Mouse (Mus musculus) kidney, embryonic 16.5 days (tissue): ENCODE data around the gene Ahsa1. TPM values are rescaled to one million over a fixed set of nuclear protein-coding genes. Genes with fewer than 3 reads are reported as not detected.
A peak's percentile ranks its signal among the peaks of the same experiment; 100 is the strongest.

Experiments
- ATAC-seq: fragments of 200-750 bp; cut with Nextera tagmentation; 2 replicates; pipeline ENCODE4 v1.8.0; 2017; ENCODE audit warnings: moderate TSS enrichment; ENCODE audit not compliant: low FRiP score, low TSS enrichment
- H3K27ac ChIP-seq: fragments of 300-500 bp; sonication (generic); 2 replicates; pipeline ENCODE4 v1.5.1; 2014; ENCODE audit warnings: low read length
- H3K27me3 ChIP-seq: fragments of 300-500 bp; sonication (generic); 2 replicates; pipeline ENCODE4 v1.6.1; 2014; ENCODE audit warnings: low read length, control low read depth, mixed read lengths; ENCODE audit not compliant: insufficient read depth
- H3K36me3 ChIP-seq: fragments of 300-500 bp; sonication (generic); 2 replicates; pipeline ENCODE4 v1.6.1; 2014; ENCODE audit warnings: low read length, control low read depth, mixed read lengths; ENCODE audit not compliant: insufficient read depth
- H3K4me1 ChIP-seq: fragments of 300-500 bp; sonication (generic); 2 replicates; pipeline ENCODE4 v1.6.1; 2014; ENCODE audit warnings: low read length, control low read depth, mixed read lengths; ENCODE audit not compliant: insufficient read depth
- H3K4me2 ChIP-seq: fragments of 300-500 bp; sonication (generic); replicated peaks from 2 replicates; pipeline ENCODE4 v1.6.1; 2014; ENCODE audit warnings: low read depth, low read length
- H3K4me3 ChIP-seq: fragments of 300-500 bp; sonication (generic); 2 replicates; pipeline ENCODE4 v1.5.1; 2014; ENCODE audit warnings: mild to moderate bottlenecking, low read length
- H3K9ac ChIP-seq: fragments of 300-500 bp; sonication (generic); replicated peaks from 2 replicates; pipeline ENCODE4 v1.6.1; 2014; ENCODE audit warnings: low read length
- H3K9me3 ChIP-seq: fragments of 300-500 bp; sonication (generic); 2 replicates; pipeline ENCODE4 v1.6.1; 2016; ENCODE audit warnings: low read length, control low read depth
- WGBS: fragments of 180-500 bp; shearing (Covaris S2); extraction: QIAGEN DNeasy Blood & Tissue Kit; methylation state at CpG from one replicate; pipeline ENCODE4 v1.1.7; 2014; 5-methylcytosine and 5-hydroxymethylcytosine counted together
- polyA plus RNA-seq: library from polyadenylated mRNA; unstranded; fragments of >200 nt; fragmentation: Nextera tagmentation; extraction: Ambion mirVana; gene quantifications from 2 replicates; pipeline ENCODE4 v1.2.1, GENCODE M21; 2015

Gene Ahsa1
- polyA plus RNA-seq, 1 experiment from 2014 or later: 246 TPM

GRCm38 (mm10) chr12:87279350-87279749 is 13.1 kb downstream of the Ahsa1 start:
- H3K9me3 ChIP-seq: no peaks in the 10 kb centered on the region
- ATAC-seq: peak; percentile 26; the same call in 1 of the 2 replicates

GRCm38 (mm10) chr12:87279879-87280278 is 13.6 kb downstream of the Ahsa1 start:
- Histone ChIP-seq H3K27ac (no peak overlapping the region), H3K4me1 (peaks cover 19% of the 10 kb centered on the region), H3K36me3 (peaks cover 14% of the 10 kb centered on the region; the same call in 1 of the 2 replicates), H3K27me3 (no peaks in the 10 kb centered on the region), H3K4me3 (no peak overlapping the region), H3K4me2 (no peak overlapping the region), H3K9me3 (no peaks in the 10 kb centered on the region), H3K9ac (no peak overlapping the region)
- 51% methylated on average over 14 of the region's 14 CpGs for WGBS
- ATAC-seq: peak; percentile 32; the same call in 1 of the 2 replicates

More at GRCm38 (mm10) chr12:87279350-87279749, 13.1 kb downstream of the Ahsa1 start:
- peaks cover 20% of the 10 kb centered on the region for H3K36me3 ChIP-seq
- no peaks in the 10 kb centered on the region for H3K27me3 ChIP-seq
- H3K9ac ChIP-seq: no peak overlapping the region
- no peak overlapping the region for H3K4me3 ChIP-seq
- 24% methylated on average over 3 of the region's 3 CpGs for WGBS
- H3K4me2 ChIP-seq: no peak overlapping the region
- no peak overlapping the region for H3K27ac ChIP-seq
- peaks cover 19% of the 10 kb centered on the region for H3K4me1 ChIP-seq

- WGBS: 76% methylated on average over 1 of the region's 1 CpGs
- H3K4me1 ChIP-seq: peaks cover 19% of the 10 kb centered on the region
- no peak overlapping the region for H3K4me2 ChIP-seq
- H3K9ac ChIP-seq: no peak overlapping the region
- no peaks in the 10 kb centered on the region for H3K9me3 ChIP-seq
- no peak for ATAC-seq
- no peak overlapping the region for H3K4me3 ChIP-seq
- no peaks in the 10 kb centered on the region for H3K27me3 ChIP-seq
- no peak overlapping the region for H3K27ac ChIP-seq
- H3K36me3 ChIP-seq: 0 out of 2 replicates have a peak, but pooled peaks cover under 1% of the 10 kb centered on the region
These were observed 15.5 kb downstream of the Ahsa1 start for GRCm38 (mm10) chr12:87281766-87282165.

- H3K36me3 ChIP-seq: no peaks in the 10 kb centered on the region
- peaks cover 19% of the 10 kb centered on the region for H3K4me1 ChIP-seq
- no peak for ATAC-seq
- no peaks in the 10 kb centered on the region for H3K27me3 ChIP-seq
- H3K9me3 ChIP-seq: 0 out of 2 replicates have a peak, but pooled peaks cover 2% of the 10 kb centered on the region
- H3K4me2 ChIP-seq: no peak overlapping the region
- 97% methylated on average over 4 of the region's 4 CpGs for WGBS
- H3K4me3 ChIP-seq: no peak overlapping the region
- H3K27ac ChIP-seq: no peak overlapping the region
- H3K9ac ChIP-seq: no peak overlapping the region
These were observed 16.5 kb downstream of the Ahsa1 start for GRCm38 (mm10) chr12:87282743-87283142.

GRCm38 (mm10) chr12:87283706-87284105 is 17.4 kb downstream of the Ahsa1 start:
- no peak overlapping the region for H3K9ac ChIP-seq
- ATAC-seq: no peak
- H3K27me3 ChIP-seq: no peaks in the 10 kb centered on the region
- no peak overlapping the region for H3K27ac ChIP-seq
- peaks cover 6% of the 10 kb centered on the region; the same call in 1 of the 2 replicates for H3K9me3 ChIP-seq
- no peak overlapping the region for H3K4me2 ChIP-seq
- H3K4me1 ChIP-seq: peaks cover 12% of the 10 kb centered on the region
- H3K4me3 ChIP-seq: no peak overlapping the region
- H3K36me3 ChIP-seq: no peaks in the 10 kb centered on the region
- WGBS: 73% methylated on average over 7 of the region's 7 CpGs

- Histone ChIP-seq H3K27ac (no peak overlapping the region), H3K36me3 (no peaks in the 10 kb centered on the region)
These were observed 18.0 kb downstream of the Ahsa1 start for GRCm38 (mm10) chr12:87284268-87284667.

GRCm38 (mm10) chr12:87284726-87285125 is 18.4 kb downstream of the Ahsa1 start:
- H3K9me3 ChIP-seq: peaks cover 6% of the 10 kb centered on the region; the same call in 1 of the 2 replicates
- no peak overlapping the region for H3K4me3 ChIP-seq
- WGBS: 86% methylated on average over 5 of the region's 5 CpGs
- peaks cover 3% of the 10 kb centered on the region for H3K4me1 ChIP-seq
- no peaks in the 10 kb centered on the region for H3K27me3 ChIP-seq
- ATAC-seq: no peak
- H3K4me2 ChIP-seq: no peak overlapping the region
- no peak overlapping the region for H3K9ac ChIP-seq
- no peaks in the 10 kb centered on the region for H3K36me3 ChIP-seq
- no peak overlapping the region for H3K27ac ChIP-seq

More at GRCm38 (mm10) chr12:87284268-87284667, 18.0 kb downstream of the Ahsa1 start:
- no peaks in the 10 kb centered on the region for H3K27me3 ChIP-seq
- no peak for ATAC-seq
- no peak overlapping the region for H3K9ac ChIP-seq
- no peak overlapping the region for H3K4me2 ChIP-seq
- H3K4me1 ChIP-seq: peaks cover 8% of the 10 kb centered on the region
- WGBS: 84% methylated on average over 4 of the region's 4 CpGs
- no peak overlapping the region for H3K4me3 ChIP-seq
- peaks cover 6% of the 10 kb centered on the region; the same call in 1 of the 2 replicates for H3K9me3 ChIP-seq

GRCm38 (mm10) chr12:87289100-87289499 is 22.8 kb downstream of the Ahsa1 start:
- Histone ChIP-seq H3K36me3 (no peaks in the 10 kb centered on the region), H3K9ac (no peak overlapping the region), H3K4me3 (no peak overlapping the region), H3K4me2 (no peak overlapping the region), H3K27me3 (no peaks in the 10 kb centered on the region), H3K9me3 (peaks cover 6% of the 10 kb centered on the region; the same call in 1 of the 2 replicates), H3K4me1 (no peaks in the 10 kb centered on the region), H3K27ac (no peak overlapping the region)
- ATAC-seq: no peak
- 92% methylated on average over 5 of the region's 5 CpGs for WGBS

- no peaks in the 10 kb centered on the region for H3K36me3 ChIP-seq
- no peak overlapping the region for H3K27ac ChIP-seq
- whole genome bisulfite sequencing: 67% methylated on average over 6 of the region's 6 CpGs
- peaks cover 5% of the 10 kb centered on the region for H3K27me3 ChIP-seq
- no peak overlapping the region for H3K4me2 ChIP-seq
- no peaks in the 10 kb centered on the region for H3K4me1 ChIP-seq
- ATAC-seq: 0 out of 2 replicates have a peak, but pooled peaks have one; percentile 31
- no peaks in the 10 kb centered on the region for H3K9me3 ChIP-seq
- H3K9ac ChIP-seq: no peak overlapping the region
- no peak overlapping the region for H3K4me3 ChIP-seq
These were observed 27.7 kb downstream of the Ahsa1 start for GRCm38 (mm10) chr12:87293934-87294333.

- Histone ChIP-seq H3K4me1 (peaks cover 9% of the 10 kb centered on the region; the same call in 1 of the 2 replicates), H3K9me3 (no peaks in the 10 kb centered on the region), H3K27me3 (peaks cover 17% of the 10 kb centered on the region), H3K4me2 (peak overlapping the region; percentile 91), H3K27ac (no peak overlapping the region), H3K9ac (peak overlapping the region; percentile 70), H3K4me3 (peak overlapping the region; percentile 58), H3K36me3 (no peaks in the 10 kb centered on the region)
- ATAC-seq: no peak; the same call in 1 of the 2 replicates
- 7% methylated on average over 29 of the region's 29 CpGs for WGBS
These were observed 32.9 kb downstream of the Ahsa1 start for GRCm38 (mm10) chr12:87299037-87299656.
